Mouse (Mus musculus) kidney, postnatal 0 days (tissue): ENCODE results near the gene Wfdc5. TPM values are rescaled to one million over a fixed set of nuclear protein-coding genes. Genes with fewer than 3 reads are reported as not detected.

Experiments
- ATAC-seq: fragments of 200-750 bp; cut with Nextera tagmentation; replicated peaks from 2 replicates; pipeline ENCODE4 v1.8.0; 2017; ENCODE audit warnings: low read depth, moderate number of reproducible peaks, moderate TSS enrichment, moderate library complexity; ENCODE audit not compliant: low FRiP score
- DNase-seq: peaks from one replicate; pipeline ENCODE4 v3.0.0-alpha.2; 2016; ENCODE audit warnings: low spot score
- H3K27ac ChIP-seq: fragments of 300-500 bp; sonication (generic); 2 replicates; pipeline ENCODE4 v1.5.1; 2014; ENCODE audit warnings: mild to moderate bottlenecking
- H3K27me3 ChIP-seq: fragments of 300-500 bp; sonication (generic); 2 replicates; pipeline ENCODE4 v1.6.1; 2014; ENCODE audit warnings: low read length, mixed read lengths; ENCODE audit not compliant: insufficient read depth
- H3K36me3 ChIP-seq: fragments of 300-500 bp; sonication (generic); 2 replicates; pipeline ENCODE4 v1.6.1; 2014; ENCODE audit warnings: low read length, mixed read lengths; ENCODE audit not compliant: insufficient read depth
- H3K4me1 ChIP-seq: fragments of 300-500 bp; sonication (generic); replicated peaks from 2 replicates; pipeline ENCODE4 v1.6.1; 2014; ENCODE audit warnings: antibody characterized with exemption, low read length, mixed read lengths; ENCODE audit not compliant: insufficient read depth
- H3K4me2 ChIP-seq: fragments of 300-500 bp; sonication (generic); 2 replicates; pipeline ENCODE4 v1.6.1; 2014; ENCODE audit warnings: mild to moderate bottlenecking, low read length, moderate library complexity, mixed read lengths
- H3K4me3 ChIP-seq: fragments of 300-500 bp; sonication (generic); replicated peaks from 2 replicates; pipeline ENCODE4 v1.5.1; 2014; ENCODE audit warnings: low read depth, low read length
- H3K9ac ChIP-seq: fragments of 300-500 bp; sonication (generic); 2 replicates; pipeline ENCODE4 v1.6.1; 2014; ENCODE audit warnings: low read depth, low read length
- H3K9me3 ChIP-seq: fragments of 300-500 bp; sonication (generic); replicated peaks from 2 replicates; pipeline ENCODE4 v1.6.1; 2016; ENCODE audit warnings: low read length, inconsistent platforms, mixed read lengths
- CTCF ChIP-seq: IDR thresholded peaks from 2 replicates; pipeline ENCODE4 v1.5.1; 2016; ENCODE audit warnings: antibody characterized with exemption, low read depth, mild to moderate bottlenecking, moderate library complexity
- WGBS: fragments of 180-500 bp; shearing (Covaris S2); extraction: QIAGEN DNeasy Blood & Tissue Kit; methylation state at CpG from one replicate; pipeline ENCODE4 v1.1.7; 2014; 5-methylcytosine and 5-hydroxymethylcytosine counted together
- polyA plus RNA-seq: library from polyadenylated mRNA; unstranded; fragments of >200 nt; fragmentation: Nextera tagmentation; extraction: Ambion mirVana; gene quantifications from 2 replicates; pipeline ENCODE4 v1.2.1, GENCODE M21; 2015

Gene Wfdc5
- polyA plus RNA-seq, 1 experiment from 2014 or later: not detected

- Histone ChIP-seq H3K9me3 (no peaks in the 10 kb centered on the region), H3K4me2 (no peak overlapping the region), H3K27ac (no peak overlapping the region), H3K4me3 (no peak overlapping the region), H3K36me3 (peaks cover 14% of the 10 kb centered on the region), H3K27me3 (no peaks in the 10 kb centered on the region), H3K4me1 (0 out of 2 replicates have a peak, but pooled peaks cover 5% of the 10 kb centered on the region), H3K9ac (no peak overlapping the region)
- no peak for TF ChIP-seq CTCF
- WGBS: 88% methylated on average over 10 of the region's 10 CpGs
- ATAC-seq (no peak), DNase-seq (no peak)
Measured at GRCm38 (mm10) chr2:164154007-164154406, 28.5 kb downstream of the Wfdc5 start.

- no peak overlapping the region for H3K9ac ChIP-seq
- ATAC-seq: no peak
- H3K4me3 ChIP-seq: no peak overlapping the region
- H3K9me3 ChIP-seq: no peaks in the 10 kb centered on the region
- no peak for TF ChIP-seq CTCF
- H3K27ac ChIP-seq: no peak overlapping the region
- no peaks in the 10 kb centered on the region for H3K27me3 ChIP-seq
- 0 out of 2 replicates have a peak, but pooled peaks cover 5% of the 10 kb centered on the region for H3K4me1 ChIP-seq
- peaks cover 14% of the 10 kb centered on the region for H3K36me3 ChIP-seq
- H3K4me2 ChIP-seq: no peak overlapping the region
- WGBS: 90% methylated on average over 11 of the region's 11 CpGs
- no peak for DNase-seq
Measured at GRCm38 (mm10) chr2:164152341-164152740, 30.2 kb downstream of the Wfdc5 start.

GRCm38 (mm10) chr2:164150086-164150760 lies 32.3 kb downstream of the Wfdc5 start:
- H3K27ac ChIP-seq: no peak overlapping the region
- no peak overlapping the region for H3K9ac ChIP-seq
- H3K4me2 ChIP-seq: no peak overlapping the region
- H3K27me3 ChIP-seq: no peaks in the 10 kb centered on the region
- 0 out of 2 replicates have a peak, but pooled peaks cover 5% of the 10 kb centered on the region for H3K4me1 ChIP-seq
- no peaks in the 10 kb centered on the region for H3K9me3 ChIP-seq
- H3K4me3 ChIP-seq: no peak overlapping the region
- H3K36me3 ChIP-seq: peaks cover 14% of the 10 kb centered on the region
- ATAC-seq (no peak), DNase-seq (peak; percentile 50)
- TF ChIP-seq CTCF: no peak
- WGBS: 33% methylated on average over 14 of the region's 14 CpGs

- H3K27me3 ChIP-seq: no peaks in the 10 kb centered on the region
- TF ChIP-seq CTCF: no peak
- 0 out of 2 replicates have a peak, but pooled peaks cover 5% of the 10 kb centered on the region for H3K4me1 ChIP-seq
- DNase-seq: no peak
- H3K36me3 ChIP-seq: no peaks in the 10 kb centered on the region
- H3K9me3 ChIP-seq: no peaks in the 10 kb centered on the region
- no peak overlapping the region for H3K9ac ChIP-seq
- no peak for ATAC-seq
- H3K4me3 ChIP-seq: no peak overlapping the region
- WGBS: 94% methylated on average over 12 of the region's 12 CpGs
- H3K27ac ChIP-seq: no peak overlapping the region
- H3K4me2 ChIP-seq: no peak overlapping the region
Measured at GRCm38 (mm10) chr2:164146556-164146955, 36.0 kb downstream of the Wfdc5 start.

GRCm38 (mm10) chr2:164144541-164144940 lies 38.0 kb downstream of the Wfdc5 start:
- H3K4me3 ChIP-seq: no peak overlapping the region
- H3K4me1 ChIP-seq: no peaks in the 10 kb centered on the region
- H3K4me2 ChIP-seq: 0 out of 2 replicates have a peak overlapping the region, but pooled peaks have one; percentile 8
- no peaks in the 10 kb centered on the region for H3K9me3 ChIP-seq
- no peak overlapping the region for H3K9ac ChIP-seq
- WGBS: 54% methylated on average over 10 of the region's 10 CpGs
- H3K36me3 ChIP-seq: no peaks in the 10 kb centered on the region
- ATAC-seq (no peak), DNase-seq (no peak)
- no peaks in the 10 kb centered on the region for H3K27me3 ChIP-seq
- peak overlapping the region; percentile 38 for H3K27ac ChIP-seq
- TF ChIP-seq CTCF: no peak

DNA sequence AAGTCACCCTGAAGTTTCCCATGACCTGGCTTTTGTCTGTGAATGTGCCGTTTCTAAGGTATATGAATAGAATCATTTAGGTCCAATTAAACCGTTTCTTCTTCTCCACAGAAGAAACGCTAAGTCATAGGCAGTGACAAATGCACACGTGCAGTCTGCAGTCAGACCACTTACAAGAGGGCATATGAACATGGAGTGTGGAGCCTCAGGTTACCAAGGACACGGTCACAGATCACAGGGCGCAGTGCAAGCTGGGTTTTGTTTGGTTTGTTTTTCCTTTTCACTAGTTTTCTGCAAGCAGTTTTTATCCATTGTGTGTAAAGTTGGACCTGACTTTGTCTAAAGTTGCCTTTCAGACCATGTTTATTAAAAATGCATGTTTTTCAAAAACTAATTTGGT lies 38.5 kb downstream of the Wfdc5 start:
- no peak for TF ChIP-seq CTCF
- DNase-seq (peak; percentile 68), ATAC-seq (peak; percentile 82; the same call in 1 of the 2 replicates)

More for the DNA sequence above, 38.5 kb downstream of the Wfdc5 start:
- Histone ChIP-seq H3K27ac (peak overlapping the region; percentile 38), H3K9ac (no peak overlapping the region), H3K36me3 (no peaks in the 10 kb centered on the region), H3K4me1 (no peaks in the 10 kb centered on the region), H3K4me2 (0 out of 2 replicates have a peak overlapping the region, but pooled peaks have one; percentile 8), H3K4me3 (no peak overlapping the region), H3K27me3 (no peaks in the 10 kb centered on the region), H3K9me3 (no peaks in the 10 kb centered on the region)
- 47% methylated on average over 6 of the region's 6 CpGs for WGBS
